Mouse (Mus musculus) lung, embryonic 16.5 days (tissue): ENCODE measurements around the gene Ift43. TPM values are rescaled to one million over a fixed set of nuclear protein-coding genes. Genes with fewer than 3 reads are reported as not detected.

Source experiments
- ATAC-seq: fragments of 200-750 bp; cut with Nextera tagmentation; 2 replicates; pipeline ENCODE4 v1.8.0; 2017; ENCODE audit warnings: low read depth, mild to moderate bottlenecking, moderate library complexity
- H3K27ac ChIP-seq: fragments of 300-500 bp; sonication (generic); 2 replicates; pipeline ENCODE4 v1.5.1; 2014; ENCODE audit warnings: mild to moderate bottlenecking, control low read depth, low read length
- H3K27me3 ChIP-seq: fragments of 300-500 bp; sonication (generic); 2 replicates; pipeline ENCODE4 v1.6.1; 2014; ENCODE audit warnings: low read depth, low read length, mixed read lengths; ENCODE audit not compliant: control insufficient read depth, insufficient read depth
- H3K36me3 ChIP-seq: fragments of 300-500 bp; sonication (generic); 2 replicates; pipeline ENCODE4 v1.6.1; 2014; ENCODE audit warnings: low read length; ENCODE audit not compliant: control insufficient read depth, insufficient read depth
- H3K4me1 ChIP-seq: fragments of 300-500 bp; sonication (generic); replicated peaks from 2 replicates; pipeline ENCODE4 v1.6.1; 2014; ENCODE audit warnings: low read length, mixed read lengths; ENCODE audit not compliant: control insufficient read depth, insufficient read depth
- H3K4me2 ChIP-seq: fragments of 300-500 bp; sonication (generic); 2 replicates; pipeline ENCODE4 v1.6.1; 2014; ENCODE audit warnings: low read depth, low read length, control low read depth
- H3K4me3 ChIP-seq: fragments of 300-500 bp; sonication (generic); 2 replicates; pipeline ENCODE4 v1.5.1; 2014; ENCODE audit warnings: mild to moderate bottlenecking, low read length, control low read depth
- H3K9ac ChIP-seq: fragments of 300-500 bp; sonication (generic); 2 replicates; pipeline ENCODE4 v1.6.1; 2014; ENCODE audit warnings: low read length, control low read depth
- H3K9me3 ChIP-seq: fragments of 300-500 bp; sonication (generic); 2 replicates; pipeline ENCODE4 v1.6.1; 2016; ENCODE audit warnings: low read length; ENCODE audit not compliant: control insufficient read depth
- WGBS: fragments of 180-500 bp; shearing (Covaris S2); extraction: QIAGEN DNeasy Blood & Tissue Kit; methylation state at CpG from one replicate; pipeline ENCODE4 v1.1.7; 2014; 5-methylcytosine and 5-hydroxymethylcytosine counted together
- polyA plus RNA-seq: library from polyadenylated mRNA; unstranded; fragments of >200 nt; fragmentation: Nextera tagmentation; extraction: Ambion mirVana; gene quantifications from 2 replicates; pipeline ENCODE4 v1.2.1, GENCODE M21; 2015

Gene Ift43
- polyA plus RNA-seq, 1 experiment from 2014 or later, result 106 TPM

GRCm38 (mm10) chr12:86076321-86076901 lies 5.9 kb upstream of the Ift43 start:
- Histone ChIP-seq H3K4me1 (peaks cover 17% of the 10 kb centered on the region), H3K4me3 (peak overlapping the region; percentile 63), H3K9me3 (no peaks in the 10 kb centered on the region), H3K36me3 (no peaks in the 10 kb centered on the region), H3K4me2 (peak overlapping the region; percentile 89), H3K27ac (no peak overlapping the region), H3K9ac (peak overlapping the region; percentile 87), H3K27me3 (no peaks in the 10 kb centered on the region)
- WGBS, result 8% methylated on average over 13 of the region's 13 CpGs
- ATAC-seq, result no peak

- Histone ChIP-seq H3K36me3 (no peaks in the 10 kb centered on the region), H3K4me3 (peak overlapping the region; percentile 63), H3K27me3 (no peaks in the 10 kb centered on the region), H3K27ac (peak overlapping the region; percentile 98), H3K4me1 (peaks cover 17% of the 10 kb centered on the region), H3K4me2 (peak overlapping the region; percentile 89), H3K9me3 (no peaks in the 10 kb centered on the region), H3K9ac (peak overlapping the region; percentile 87)
- WGBS, result 29% methylated on average over 8 of the region's 8 CpGs
- no peak for ATAC-seq
Observed at GRCm38 (mm10) chr12:86077322-86077721, 5.0 kb upstream of the Ift43 start.

GRCm38 (mm10) chr12:86077736-86078135 lies 4.6 kb upstream of the Ift43 start:
- H3K4me3 ChIP-seq, result peak overlapping the region; percentile 63
- peaks cover 17% of the 10 kb centered on the region for H3K4me1 ChIP-seq

GRCm38 (mm10) chr12:86078176-86078552 lies 4.2 kb upstream of the Ift43 start:
- Histone ChIP-seq H3K27ac (peak overlapping the region; percentile 98), H3K4me3 (peak overlapping the region; percentile 63), H3K9ac (peak overlapping the region; percentile 87), H3K36me3 (no peaks in the 10 kb centered on the region), H3K4me2 (peak overlapping the region; percentile 89), H3K4me1 (peaks cover 20% of the 10 kb centered on the region), H3K9me3 (no peaks in the 10 kb centered on the region), H3K27me3 (no peaks in the 10 kb centered on the region)
- WGBS, result 10% methylated on average over 9 of the region's 9 CpGs
- no peak for ATAC-seq

More at GRCm38 (mm10) chr12:86077736-86078135, 4.6 kb upstream of the Ift43 start:
- Histone ChIP-seq H3K9me3 (no peaks in the 10 kb centered on the region), H3K36me3 (no peaks in the 10 kb centered on the region), H3K27ac (peak overlapping the region; percentile 98), H3K4me2 (peak overlapping the region; percentile 89), H3K9ac (peak overlapping the region; percentile 87), H3K27me3 (no peaks in the 10 kb centered on the region)
- WGBS, result 15% methylated on average over 11 of the region's 11 CpGs
- no peak for ATAC-seq

- WGBS, result under 1% methylated on average over 25 of the region's 25 CpGs
Observed at GRCm38 (mm10) chr12:86078553-86079201, 3.7 kb upstream of the Ift43 start, which contains the start of gene Tgfb3. TSS of gene Tgfb3 (minus strand) at chr12:86079041.

GRCm38 (mm10) chr12:86079202-86079667 lies 3.1 kb upstream of the Ift43 start:
- H3K9ac ChIP-seq, result peak overlapping the region; percentile 87
- peak overlapping the region; percentile 89 for H3K4me2 ChIP-seq
- peak; percentile 82 for ATAC-seq
- under 1% methylated on average over 31 of the region's 31 CpGs for WGBS
- H3K27me3 ChIP-seq, result no peaks in the 10 kb centered on the region
- peaks cover 23% of the 10 kb centered on the region for H3K4me1 ChIP-seq
- no peaks in the 10 kb centered on the region for H3K9me3 ChIP-seq
- H3K4me3 ChIP-seq, result peak overlapping the region; percentile 63
- H3K36me3 ChIP-seq, result no peaks in the 10 kb centered on the region
- peak overlapping the region; percentile 98 for H3K27ac ChIP-seq

More at GRCm38 (mm10) chr12:86078553-86079201, 3.7 kb upstream of the Ift43 start, which contains the start of gene Tgfb3:
- Histone ChIP-seq H3K27ac (peak within 1 kb of the TSS; percentile 98), H3K36me3 (no peaks in the 10 kb centered on the region), H3K4me3 (peak within 1 kb of the TSS; percentile 63), H3K27me3 (no peaks in the 10 kb centered on the region), H3K4me1 (peaks cover 23% of the 10 kb centered on the region), H3K9me3 (no peaks in the 10 kb centered on the region), H3K4me2 (peak within 1 kb of the TSS; percentile 89), H3K9ac (peak within 1 kb of the TSS; percentile 87)
- peak; percentile 87 for ATAC-seq

- WGBS, result 89% methylated on average over 7 of the region's 7 CpGs
- no peak overlapping the region for H3K9ac ChIP-seq
- no peak for ATAC-seq
- H3K27ac ChIP-seq, result no peak overlapping the region
- H3K4me3 ChIP-seq, result no peak overlapping the region
- H3K27me3 ChIP-seq, result no peaks in the 10 kb centered on the region
- peaks cover 6% of the 10 kb centered on the region; the same call in 1 of the 2 replicates for H3K4me1 ChIP-seq
- H3K4me2 ChIP-seq, result no peak overlapping the region
- peaks cover 4% of the 10 kb centered on the region for H3K36me3 ChIP-seq
- no peaks in the 10 kb centered on the region for H3K9me3 ChIP-seq
Observed at GRCm38 (mm10) chr12:86085873-86086272, 3.5 kb downstream of the Ift43 start.

- H3K27me3 ChIP-seq, result no peaks in the 10 kb centered on the region
- H3K36me3 ChIP-seq, result peaks cover 4% of the 10 kb centered on the region
- H3K4me2 ChIP-seq, result no peak overlapping the region
- no peak for ATAC-seq
- peaks cover 6% of the 10 kb centered on the region; the same call in 1 of the 2 replicates for H3K4me1 ChIP-seq
- H3K9ac ChIP-seq, result no peak overlapping the region
- H3K9me3 ChIP-seq, result no peaks in the 10 kb centered on the region
- 65% methylated on average over 8 of the region's 8 CpGs for WGBS
- H3K4me3 ChIP-seq, result no peak overlapping the region
- H3K27ac ChIP-seq, result no peak overlapping the region
Observed at GRCm38 (mm10) chr12:86086550-86086949, 4.2 kb downstream of the Ift43 start.

GRCm38 (mm10) chr12:86088042-86088441 lies 5.7 kb downstream of the Ift43 start:
- Histone ChIP-seq H3K4me3 (no peak overlapping the region), H3K9ac (no peak overlapping the region), H3K27me3 (no peaks in the 10 kb centered on the region), H3K36me3 (peaks cover 4% of the 10 kb centered on the region), H3K4me1 (peaks cover 4% of the 10 kb centered on the region; the same call in 1 of the 2 replicates), H3K9me3 (no peaks in the 10 kb centered on the region), H3K4me2 (no peak overlapping the region), H3K27ac (no peak overlapping the region)
- WGBS, result 64% methylated on average over 7 of the region's 7 CpGs
- no peak; the same call in 1 of the 2 replicates for ATAC-seq
